Mouse (Mus musculus): ENCODE measurements at regions not wholly inside any gene's neighbourhood (a gene's known extent, or its start where the extent isn't known, plus 50 kb on each side); places are given as distances from the start of the nearest gene placed in this dataset.

DNA sequence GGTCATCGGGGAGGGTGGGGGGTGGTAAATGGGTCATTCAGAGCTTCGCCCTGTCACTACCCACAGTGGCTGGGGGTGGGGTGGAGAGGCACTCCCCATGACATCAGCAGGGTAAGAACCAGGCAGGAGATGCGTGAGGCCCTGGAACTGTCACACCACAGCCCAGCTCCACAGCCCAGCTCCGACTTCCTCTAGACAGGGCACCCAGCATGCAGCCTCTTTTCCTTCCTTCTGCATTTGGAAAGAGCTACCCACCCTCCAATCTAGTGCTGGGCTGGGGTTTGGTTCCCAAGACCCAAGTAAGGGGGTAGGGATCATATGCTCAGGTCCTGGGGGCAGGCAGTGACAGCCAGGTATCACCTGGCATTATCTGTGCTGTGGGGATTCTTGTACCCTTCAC lies 69.5 kb downstream of the Zfp36l2 start:
- no peaks in the 10 kb centered on the region for H3K27me3 ChIP-seq (ENCODE audit: control insufficient read depth, insufficient read depth, low read length)
- H3K4me1 ChIP-seq (ENCODE audit: control insufficient read depth, insufficient read depth, low read length) = 0 out of 2 replicates have a peak, but pooled peaks cover 3% of the 10 kb centered on the region
- WGBS = 95% methylated on average over 4 of the region's 4 CpGs
- no peak for DNase-seq
- no peak for TF ChIP-seq CTCF (IDR thresholded peaks at IDR 0.05; ENCODE audit: borderline replicate concordance, insufficient read depth, low read depth, low read length)
- TF ChIP-seq POLR2A (IDR thresholded peaks at IDR 0.05; ENCODE audit: borderline replicate concordance, insufficient read depth, low read length) = no peak
- H3K27ac ChIP-seq (ENCODE audit: insufficient read depth, low read length) = no peak overlapping the region
- no peak overlapping the region for H3K4me3 ChIP-seq (replicated peaks; ENCODE audit: insufficient read depth, low read depth, low read length)

DNA sequence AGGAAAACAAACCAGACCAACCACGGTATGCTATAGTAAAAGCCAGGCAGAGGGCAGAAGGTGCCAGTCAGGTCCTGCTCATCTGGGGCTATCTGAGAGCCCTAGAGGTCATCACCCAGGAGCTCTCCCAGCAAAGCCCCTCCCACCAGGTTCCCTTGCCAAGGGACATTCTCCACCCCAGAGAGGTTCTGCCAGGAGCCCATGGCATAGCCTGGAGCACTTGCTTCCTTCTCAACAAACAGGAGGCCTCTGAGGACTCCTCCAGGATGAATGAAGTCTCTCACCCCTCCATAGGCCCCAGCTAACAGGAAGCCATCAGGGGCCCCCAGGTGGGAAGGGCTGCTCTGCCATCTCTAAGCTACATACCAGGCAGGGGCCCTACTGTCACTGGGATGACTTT lies 70.0 kb downstream of the Zfp36l2 start:
- DNase-seq = no peak
- Histone ChIP-seq H3K4me1 (ENCODE audit: control insufficient read depth, insufficient read depth, low read length) (0 out of 2 replicates have a peak, but pooled peaks cover 3% of the 10 kb centered on the region), H3K27ac (ENCODE audit: insufficient read depth, low read length) (no peak overlapping the region), H3K27me3 (ENCODE audit: control insufficient read depth, insufficient read depth, low read length) (no peaks in the 10 kb centered on the region), H3K4me3 (replicated peaks; ENCODE audit: insufficient read depth, low read depth, low read length) (no peak overlapping the region)
- 80% methylated on average over 1 of the region's 1 CpGs for WGBS
- no peak for TF ChIP-seq POLR2A (IDR thresholded peaks at IDR 0.05; ENCODE audit: borderline replicate concordance, insufficient read depth, low read length)
- TF ChIP-seq CTCF (IDR thresholded peaks at IDR 0.05; ENCODE audit: borderline replicate concordance, insufficient read depth, low read depth, low read length) = no peak

DNA sequence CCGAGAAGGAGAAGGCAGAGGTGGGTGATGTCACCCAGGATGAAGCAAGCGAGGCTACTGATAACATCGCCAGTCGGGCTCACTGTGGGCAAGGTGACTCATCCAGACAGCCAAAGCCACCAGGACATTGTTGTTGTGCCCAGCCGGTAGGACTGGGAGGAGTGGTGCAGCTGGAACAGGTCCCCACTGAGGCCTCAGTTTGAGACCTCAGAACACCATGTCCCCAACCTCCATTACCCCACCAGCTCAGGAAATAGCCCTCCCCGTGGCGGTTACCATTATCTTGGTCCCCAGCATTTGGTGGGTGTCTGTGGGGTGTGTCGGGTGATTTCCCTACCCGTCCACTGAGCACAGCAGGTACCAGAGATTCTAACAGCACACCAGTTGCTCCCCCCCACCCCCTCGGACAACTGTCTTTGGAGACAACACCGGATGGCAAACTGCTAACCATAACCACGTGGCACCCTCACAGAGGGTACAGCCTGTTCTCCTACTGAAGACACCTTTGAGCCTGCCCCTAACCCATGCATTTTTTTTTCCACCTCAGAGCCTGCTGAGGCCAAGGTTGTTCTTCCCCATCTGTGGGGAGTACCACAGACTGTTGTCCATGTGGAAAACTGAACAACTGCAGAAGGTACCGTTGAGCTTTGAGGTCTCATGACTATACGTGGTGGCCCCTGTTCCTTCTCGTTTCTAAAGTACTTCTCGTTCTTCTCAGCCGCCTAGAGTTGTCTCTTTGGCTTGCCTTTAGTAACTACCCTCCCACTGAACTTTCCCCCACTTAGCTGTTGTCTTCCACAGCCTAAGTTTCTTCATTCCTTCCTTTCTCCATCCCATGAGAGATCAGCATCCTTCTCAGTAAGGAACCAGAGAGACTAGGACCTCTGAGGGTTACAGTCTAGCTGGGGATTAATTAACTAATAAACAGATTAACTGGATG lies 71.1 kb downstream of the Zfp36l2 start:
- Histone ChIP-seq H3K27me3 (ENCODE audit: control insufficient read depth, insufficient read depth, low read length) (no peaks in the 10 kb centered on the region), H3K4me1 (ENCODE audit: control insufficient read depth, insufficient read depth, low read length) (0 out of 2 replicates have a peak, but pooled peaks cover 3% of the 10 kb centered on the region), H3K27ac (ENCODE audit: insufficient read depth, low read length) (no peak overlapping the region), H3K4me3 (replicated peaks; ENCODE audit: insufficient read depth, low read depth, low read length) (no peak overlapping the region)
- DNase-seq = no peak
- TF ChIP-seq CTCF (IDR thresholded peaks at IDR 0.05; ENCODE audit: borderline replicate concordance, insufficient read depth, low read depth, low read length) (no peak), POLR2A (IDR thresholded peaks at IDR 0.05; ENCODE audit: borderline replicate concordance, insufficient read depth, low read length) (no peak)
- 58% methylated on average over 17 of the region's 17 CpGs for WGBS

- TF ChIP-seq POLR2A (IDR thresholded peaks at IDR 0.05; ENCODE audit: borderline replicate concordance, insufficient read depth, low read length) (no peak), CTCF (IDR thresholded peaks at IDR 0.05; ENCODE audit: borderline replicate concordance, insufficient read depth, low read depth, low read length) (no peak)
- WGBS = 16% methylated on average over 3 of the region's 3 CpGs
- no peak for DNase-seq
Observed at GRCm38 (mm10) chr17:84115957-84116339, 71.8 kb downstream of the Zfp36l2 start.

GRCm38 (mm10) chr17:84115133-84115532 lies 72.6 kb downstream of the Zfp36l2 start:
- WGBS = 84% methylated on average over 8 of the region's 8 CpGs
- TF ChIP-seq POLR2A (IDR thresholded peaks at IDR 0.05; ENCODE audit: borderline replicate concordance, insufficient read depth, low read length) (no peak), CTCF (IDR thresholded peaks at IDR 0.05; ENCODE audit: borderline replicate concordance, insufficient read depth, low read depth, low read length) (no peak)

More at GRCm38 (mm10) chr17:84115957-84116339, 71.8 kb downstream of the Zfp36l2 start:
- Histone ChIP-seq H3K4me1 (ENCODE audit: control insufficient read depth, insufficient read depth, low read length) (0 out of 2 replicates have a peak, but pooled peaks cover 3% of the 10 kb centered on the region), H3K4me3 (replicated peaks; ENCODE audit: insufficient read depth, low read depth, low read length) (no peak overlapping the region), H3K27me3 (ENCODE audit: control insufficient read depth, insufficient read depth, low read length) (no peaks in the 10 kb centered on the region), H3K27ac (ENCODE audit: insufficient read depth, low read length) (no peak overlapping the region)

GRCm38 (mm10) chr17:84114279-84114994 lies 73.3 kb downstream of the Zfp36l2 start:
- TF ChIP-seq POLR2A (IDR thresholded peaks at IDR 0.05; ENCODE audit: borderline replicate concordance, insufficient read depth, low read length) = no peak
- TF ChIP-seq CTCF (IDR thresholded peaks at IDR 0.05; ENCODE audit: borderline replicate concordance, insufficient read depth, low read depth, low read length) = no peak
- no peak overlapping the region for H3K27ac ChIP-seq (ENCODE audit: insufficient read depth, low read length)
- H3K27me3 ChIP-seq (ENCODE audit: control insufficient read depth, insufficient read depth, low read length) = no peaks in the 10 kb centered on the region
- DNase-seq = peak in 1 of 2 experiments; percentile 17
- no peak overlapping the region for H3K4me3 ChIP-seq (replicated peaks; ENCODE audit: insufficient read depth, low read depth, low read length)
- 64% methylated on average over 9 of the region's 9 CpGs for WGBS
- H3K4me1 ChIP-seq (ENCODE audit: control insufficient read depth, insufficient read depth, low read length) = 0 out of 2 replicates have a peak, but pooled peaks cover 3% of the 10 kb centered on the region

More at GRCm38 (mm10) chr17:84115133-84115532, 72.6 kb downstream of the Zfp36l2 start:
- Histone ChIP-seq H3K27ac (ENCODE audit: insufficient read depth, low read length) (no peak overlapping the region), H3K27me3 (ENCODE audit: control insufficient read depth, insufficient read depth, low read length) (no peaks in the 10 kb centered on the region), H3K4me3 (replicated peaks; ENCODE audit: insufficient read depth, low read depth, low read length) (no peak overlapping the region), H3K4me1 (ENCODE audit: control insufficient read depth, insufficient read depth, low read length) (0 out of 2 replicates have a peak, but pooled peaks cover 3% of the 10 kb centered on the region)
- no peak for DNase-seq

- DNase-seq = peak; percentile 54 to 61
- TF ChIP-seq POLR2A (IDR thresholded peaks at IDR 0.05; ENCODE audit: borderline replicate concordance, insufficient read depth, low read length) = no peak
- peak; percentile 57 for TF ChIP-seq CTCF (IDR thresholded peaks at IDR 0.05; ENCODE audit: borderline replicate concordance, insufficient read depth, low read depth, low read length)
- Histone ChIP-seq H3K27me3 (ENCODE audit: control insufficient read depth, insufficient read depth, low read length) (no peaks in the 10 kb centered on the region), H3K4me3 (replicated peaks; ENCODE audit: insufficient read depth, low read depth, low read length) (no peak overlapping the region), H3K4me1 (ENCODE audit: control insufficient read depth, insufficient read depth, low read length) (0 out of 2 replicates have a peak, but pooled peaks cover 3% of the 10 kb centered on the region), H3K27ac (ENCODE audit: insufficient read depth, low read length) (no peak overlapping the region)
- 28% methylated on average over 8 of the region's 8 CpGs for WGBS
Observed at GRCm38 (mm10) chr17:84113608-84114278, 74.0 kb downstream of the Zfp36l2 start.

Data from cerebellum, adult 2 months (tissue).